Mouse (Mus musculus) kidney, postnatal 14 days (tissue): ENCODE data around the gene Fhad1.
"Not testable (repeated sequence)": the region's sequence is repeated elsewhere in the genome, so short reads cannot be mapped to it uniquely, and the experiment has no call there.

Source experiments
- DNase-seq: peaks from one replicate; pipeline ENCODE4 v3.0.0; 2022; ENCODE audit warnings: mixed read lengths

The Fhad1 gene

GRCm38 (mm10) chr4:142014659-142015608, at the start of gene Fhad1:
TSS of gene Fhad1 (minus strand) at chr4:142015082.
- peak; percentile 94 for DNase-seq

GRCm38 (mm10) chr4:142063057-142063534, 48.2 kb upstream of the Fhad1 start:
- no peak for DNase-seq

DNA sequence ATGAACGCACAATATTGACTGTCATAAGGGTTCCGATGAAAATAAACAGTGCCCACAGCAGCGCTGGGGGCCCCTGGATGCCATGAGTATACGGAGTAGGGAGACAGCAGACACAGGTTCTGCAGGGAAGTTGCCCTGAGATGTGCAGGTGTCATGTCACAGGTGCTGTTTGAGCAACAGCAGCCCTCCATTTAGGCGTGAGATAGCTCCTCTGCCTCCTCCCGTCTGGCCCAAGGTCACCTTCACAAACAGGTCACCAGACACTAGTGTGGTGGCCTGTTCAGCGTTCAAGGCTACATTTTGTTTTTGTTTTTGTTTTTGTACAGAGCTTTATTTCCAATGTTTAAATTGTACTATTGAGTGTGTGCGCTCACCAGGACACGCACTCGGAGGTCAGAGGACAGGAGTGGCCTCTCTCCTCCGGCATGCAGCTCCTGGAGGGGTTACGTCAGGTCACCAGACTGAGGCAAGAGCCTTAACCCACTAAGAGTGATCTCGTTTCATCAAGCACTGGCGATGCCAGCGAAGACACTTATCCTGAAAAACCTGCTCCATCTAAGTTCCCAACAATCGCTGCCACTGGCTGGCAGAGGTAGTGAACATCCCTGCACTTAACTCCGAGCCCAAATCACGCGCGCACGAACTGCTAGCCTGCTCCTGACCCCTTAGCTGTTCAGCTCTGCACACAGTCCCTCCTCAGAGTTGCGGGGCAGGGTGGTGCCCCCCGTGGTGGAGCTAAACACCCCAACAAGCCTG, 46.8 kb upstream of the Fhad1 start:
- DNase-seq = no peak

- no peak for DNase-seq
These were observed 45.8 kb upstream of the Fhad1 start for GRCm38 (mm10) chr4:142060455-142061378.

DNA sequence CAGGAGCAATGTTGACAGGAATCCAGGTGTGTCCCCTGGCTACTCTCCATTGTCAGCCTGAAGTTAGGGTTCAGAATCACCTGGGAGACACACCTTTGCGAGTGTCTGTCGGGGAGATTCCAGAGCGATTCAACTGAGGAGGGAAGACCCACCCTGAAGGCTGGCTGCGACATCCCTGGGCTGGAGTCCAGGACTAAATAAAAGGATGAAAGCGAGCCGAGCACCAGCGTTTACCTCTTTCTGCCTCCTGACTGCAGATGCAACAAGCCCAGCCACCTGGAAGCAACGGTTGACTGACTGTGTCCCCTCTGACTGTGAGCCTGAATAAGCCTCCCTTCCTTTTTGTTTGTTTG, 44.9 kb upstream of the Fhad1 start:
- no peak for DNase-seq

- no peak for DNase-seq
These were observed 44.4 kb upstream of the Fhad1 start for GRCm38 (mm10) chr4:142059113-142059840.

DNA sequence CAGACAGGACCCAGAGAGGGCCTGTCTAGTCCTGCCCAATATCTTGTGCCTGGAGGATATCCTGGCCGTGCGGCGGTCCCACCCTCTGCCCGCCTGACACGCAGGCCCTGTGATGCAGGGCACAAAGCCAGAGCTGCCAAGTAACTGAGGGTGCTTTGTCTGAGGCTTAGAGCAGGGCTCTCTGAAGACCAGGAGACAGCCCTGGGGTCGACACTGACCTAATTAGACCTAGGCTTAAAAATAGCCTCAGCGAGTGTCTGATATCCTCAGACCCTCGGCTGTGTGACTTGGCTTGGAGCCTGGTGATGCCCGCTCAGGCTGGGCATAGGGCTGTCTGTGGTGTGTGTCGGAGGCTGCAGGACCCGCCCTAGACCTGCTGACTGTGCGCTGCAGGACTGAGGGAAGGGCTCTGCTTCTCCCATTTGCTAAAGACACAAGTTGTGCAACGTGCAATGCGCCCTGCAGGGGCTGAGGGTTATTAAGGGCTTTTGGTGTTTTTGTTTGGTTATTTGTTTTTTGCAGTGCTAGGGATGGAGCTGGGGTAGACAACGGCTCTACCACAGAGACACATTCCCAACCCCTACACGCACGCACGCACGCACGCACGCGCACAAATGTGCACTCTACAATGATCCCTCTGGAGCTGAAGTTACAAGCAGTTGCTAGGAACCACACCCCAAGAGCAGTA, 42.8 kb upstream of the Fhad1 start:
- DNase-seq = no peak

- no peak for DNase-seq
These were observed 40.7 kb upstream of the Fhad1 start for GRCm38 (mm10) chr4:142055600-142055999.

GRCm38 (mm10) chr4:142054580-142054979, 39.7 kb upstream of the Fhad1 start:
- no peak for DNase-seq

GRCm38 (mm10) chr4:142053661-142054448, 39.0 kb upstream of the Fhad1 start:
- DNase-seq = no peak

GRCm38 (mm10) chr4:142053261-142053660, 38.4 kb upstream of the Fhad1 start:
- no peak for DNase-seq

- peak; percentile 84 for DNase-seq
These were observed 37.7 kb upstream of the Fhad1 start for GRCm38 (mm10) chr4:142052391-142053132.

GRCm38 (mm10) chr4:142051883-142052282, 37.0 kb upstream of the Fhad1 start:
- DNase-seq = not testable (repeated sequence)

DNA sequence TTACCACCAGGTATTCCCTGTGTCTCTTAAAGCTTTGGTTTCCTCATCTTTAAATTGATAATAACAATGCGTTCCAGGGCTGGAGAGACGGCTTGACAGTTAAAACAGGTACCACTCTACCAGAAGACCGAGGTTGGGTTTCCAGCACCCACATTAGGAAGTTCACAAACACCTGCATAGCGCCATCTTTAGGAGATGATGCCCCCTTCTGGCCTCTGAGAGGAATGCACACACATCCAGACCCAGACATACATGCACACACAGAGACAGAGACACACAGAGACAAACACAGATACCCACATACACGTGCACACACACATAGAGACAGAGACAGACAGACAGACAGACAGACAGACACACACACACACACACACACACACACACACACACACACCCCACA, 35.1 kb upstream of the Fhad1 start:
- no peak for DNase-seq

DNA sequence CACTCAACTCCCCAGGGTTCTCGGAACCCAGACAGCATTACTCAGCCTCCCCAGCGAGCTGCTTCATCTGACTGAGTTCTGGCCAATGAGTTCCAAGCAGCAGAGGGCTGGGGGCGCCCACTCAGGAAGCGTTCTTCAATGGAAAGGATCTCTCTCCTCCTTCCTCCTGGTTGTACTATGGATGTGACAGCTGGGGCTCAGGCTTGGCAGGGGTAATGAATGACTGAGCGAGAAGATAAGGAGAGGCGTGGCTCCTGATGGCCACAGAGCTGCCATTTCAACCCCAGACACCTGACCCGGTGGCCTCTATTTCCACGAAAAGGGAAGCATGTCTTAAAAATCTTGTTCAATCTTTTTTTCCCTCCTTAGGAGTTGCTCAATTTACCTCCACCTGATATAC, 33.5 kb upstream of the Fhad1 start:
- no peak for DNase-seq

- DNase-seq = peak; percentile 85
These were observed 32.1 kb upstream of the Fhad1 start for GRCm38 (mm10) chr4:142047005-142047404.

- DNase-seq = peak; percentile 48
These were observed 31.6 kb upstream of the Fhad1 start for GRCm38 (mm10) chr4:142046496-142046895.

GRCm38 (mm10) chr4:142045595-142046163, 30.8 kb upstream of the Fhad1 start:
- no peak for DNase-seq

DNA sequence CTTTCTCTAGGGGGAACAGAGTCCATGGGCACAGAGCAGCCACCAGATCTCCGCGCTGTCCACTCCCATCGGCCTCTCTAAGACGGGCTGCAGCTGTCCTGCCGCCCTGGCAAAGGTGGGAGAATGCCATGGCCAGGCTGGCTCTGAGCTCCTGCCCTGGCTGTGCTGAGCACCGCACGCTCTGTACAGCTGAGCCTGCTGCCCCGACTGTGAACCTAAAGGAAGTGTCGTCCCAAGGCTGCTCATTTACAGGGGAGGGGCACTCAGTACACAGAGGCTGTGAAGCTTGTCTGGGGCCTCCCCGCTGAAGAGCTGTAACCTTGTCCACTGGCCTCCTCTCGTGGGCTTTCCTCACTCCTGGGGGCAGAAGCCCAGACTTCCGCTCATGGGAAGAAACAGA, 29.6 kb upstream of the Fhad1 start:
- no peak for DNase-seq
